Mouse (Mus musculus): ENCODE results near the gene Mmp9. TPM values are rescaled to one million over a fixed set of nuclear protein-coding genes. Genes with fewer than 3 reads are reported as not detected.

The Mmp9 gene
- polyA plus RNA-seq, 1 experiment from 2014 or later: 0.36 TPM

DNA sequence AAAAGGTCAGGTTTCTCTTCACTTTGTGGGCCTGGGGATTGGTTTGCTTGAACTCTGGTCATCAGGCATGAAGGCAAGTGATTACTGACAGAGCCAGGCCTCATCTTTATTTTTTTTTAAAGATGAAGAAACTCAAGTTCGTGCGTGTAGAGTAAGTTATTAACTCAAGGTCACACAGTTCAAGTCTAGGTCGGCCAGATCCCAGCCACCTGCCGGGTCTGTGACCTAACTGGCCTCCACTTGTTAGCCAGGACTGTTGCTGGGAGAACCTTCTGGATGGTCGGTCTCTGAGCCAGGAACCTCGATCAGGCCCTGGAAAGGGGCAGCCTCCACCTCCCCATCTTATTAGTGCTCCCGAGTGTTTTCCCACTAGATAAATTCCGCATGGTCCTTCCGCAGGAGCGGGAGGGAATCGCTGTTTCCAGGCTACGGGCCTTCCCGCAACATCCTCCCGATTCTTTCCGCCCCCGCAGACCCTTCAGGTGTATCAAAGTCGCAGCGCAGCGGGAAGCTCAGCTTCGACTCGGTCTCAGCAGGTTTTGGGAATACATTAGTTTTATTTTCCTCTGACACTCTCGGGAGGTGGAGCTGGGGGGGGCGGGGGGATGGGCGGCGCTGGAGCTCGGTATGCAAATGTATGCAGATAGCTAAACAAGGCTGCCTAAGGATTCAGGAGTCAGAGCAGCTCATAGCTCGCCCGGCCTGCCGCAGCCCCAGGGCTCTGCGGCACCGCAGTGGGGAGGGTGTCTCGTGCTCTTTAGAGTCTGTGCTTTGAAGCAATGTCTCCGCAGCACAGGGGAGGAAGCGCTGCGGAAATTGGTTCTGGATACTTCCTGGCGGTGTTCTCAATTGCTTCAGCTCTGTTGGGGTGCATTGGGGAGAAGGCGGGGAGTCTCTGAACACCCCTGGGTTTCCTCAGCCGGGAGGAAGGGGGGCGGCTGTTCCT, 2.2 kb upstream of the Mmp9 start:
- H3K4me2 ChIP-seq: peak overlapping the region; percentile 71
- WGBS: 3% methylated on average over 39 of the region's 39 CpGs
- peak overlapping the region; percentile 48 for H3K4me3 ChIP-seq
- H3K36me3 ChIP-seq: no peaks in the 10 kb centered on the region
- peak overlapping the region; percentile 65 for H3K9ac ChIP-seq
- H3K9me3 ChIP-seq: no peaks in the 10 kb centered on the region
- peaks cover 80% of the 10 kb centered on the region for H3K27me3 ChIP-seq (replicated peaks)
- no peak for ATAC-seq (ENCODE audit: extremely low read depth, insufficient number of reproducible peaks, low FRiP score, low TSS enrichment)
- H3K4me1 ChIP-seq: peaks cover 19% of the 10 kb centered on the region
- no peak overlapping the region for H3K27ac ChIP-seq (replicated peaks)

DNA sequence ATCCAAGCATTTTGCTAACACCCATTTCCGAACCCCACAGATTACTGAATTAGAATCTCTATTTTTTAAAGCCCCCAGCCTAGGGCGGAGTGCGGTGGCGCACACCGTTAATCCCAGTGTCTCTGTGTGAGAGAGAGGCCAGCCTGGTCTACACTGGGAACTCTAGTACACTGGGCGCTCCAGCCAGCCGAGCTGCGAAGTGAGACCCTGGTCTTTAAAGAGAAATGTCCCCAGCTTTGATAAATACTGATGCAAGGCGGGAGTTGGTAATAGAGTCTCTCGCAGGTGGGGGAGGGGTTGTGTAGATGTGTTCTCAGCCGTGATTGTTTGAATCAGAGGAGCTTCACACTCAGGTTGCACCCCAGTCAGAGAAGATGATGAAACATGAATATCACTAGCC, 1.5 kb upstream of the Mmp9 start:
- H3K4me1 ChIP-seq: peaks cover 19% of the 10 kb centered on the region
- no peaks in the 10 kb centered on the region for H3K9me3 ChIP-seq
- peaks cover 78% of the 10 kb centered on the region for H3K27me3 ChIP-seq (replicated peaks)
- peak overlapping the region; percentile 71 for H3K4me2 ChIP-seq
- peak overlapping the region; percentile 65 for H3K9ac ChIP-seq
- no peaks in the 10 kb centered on the region for H3K36me3 ChIP-seq
- WGBS: 3% methylated on average over 11 of the region's 11 CpGs
- peak overlapping the region; percentile 48 for H3K4me3 ChIP-seq
- ATAC-seq (ENCODE audit: extremely low read depth, insufficient number of reproducible peaks, low FRiP score, low TSS enrichment): no peak
- no peak overlapping the region for H3K27ac ChIP-seq (replicated peaks)

DNA sequence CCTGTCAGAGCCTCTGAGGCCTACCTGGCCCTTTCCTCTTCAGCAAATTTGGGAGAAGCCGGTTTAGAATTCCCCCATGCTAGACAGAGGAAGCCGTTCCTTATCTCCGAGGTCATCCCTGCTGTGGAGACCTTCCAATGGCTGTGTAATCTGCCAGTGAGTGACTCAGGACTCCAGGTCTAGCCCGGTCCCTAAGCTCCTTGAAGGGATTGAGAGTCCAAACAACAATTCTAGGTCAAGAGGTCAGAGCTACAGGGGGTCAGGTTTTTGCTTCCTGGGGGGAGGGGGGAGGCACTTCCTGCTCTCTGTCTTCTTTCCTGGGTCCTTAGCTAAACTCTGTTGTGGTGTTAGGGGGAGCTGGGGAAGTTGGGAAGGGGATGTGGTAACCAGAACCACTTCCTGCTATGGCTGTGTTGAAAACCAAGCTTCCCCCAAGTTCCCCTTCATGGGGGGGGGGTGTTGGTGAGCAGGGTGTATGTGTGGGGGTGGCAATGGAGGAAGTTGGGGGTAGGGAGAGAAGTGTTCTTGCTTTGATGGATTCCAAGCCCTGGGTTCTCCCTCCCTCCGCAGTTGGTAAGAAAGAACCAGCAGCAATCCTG, 2.2 kb downstream of the Mmp9 start:
- Histone ChIP-seq H3K27ac (replicated peaks) (no peak overlapping the region), H3K9ac (no peak overlapping the region), H3K4me3 (no peak overlapping the region), H3K4me2 (no peak overlapping the region), H3K36me3 (no peaks in the 10 kb centered on the region), H3K27me3 (replicated peaks) (peaks cover 73% of the 10 kb centered on the region), H3K9me3 (no peaks in the 10 kb centered on the region), H3K4me1 (peaks cover 19% of the 10 kb centered on the region)
- 10% methylated on average over 5 of the region's 5 CpGs for WGBS
- ATAC-seq (ENCODE audit: extremely low read depth, insufficient number of reproducible peaks, low FRiP score, low TSS enrichment): no peak

DNA sequence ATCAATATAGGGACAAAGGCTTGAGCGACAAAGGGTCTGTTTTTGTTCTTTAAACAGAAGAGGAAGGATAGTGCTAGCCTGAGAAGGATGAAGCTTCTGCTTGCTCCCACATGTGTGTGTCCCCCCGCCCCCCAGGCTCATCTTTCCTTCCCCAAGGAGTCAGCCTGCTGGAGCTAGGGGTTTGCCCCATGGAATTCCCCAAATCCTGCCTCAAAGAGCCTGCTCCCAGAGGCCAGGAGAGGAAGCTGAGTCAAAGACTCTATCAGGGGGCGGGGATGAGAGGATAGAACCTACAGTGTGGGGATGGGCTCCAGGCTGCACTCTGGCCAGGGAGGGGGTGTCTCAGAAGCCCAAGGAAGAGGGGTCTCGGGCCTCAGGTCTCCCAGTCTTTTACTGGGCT, 6.9 kb downstream of the Mmp9 start:
- H3K4me2 ChIP-seq: no peak overlapping the region
- H3K4me1 ChIP-seq: peaks cover 7% of the 10 kb centered on the region
- H3K9ac ChIP-seq: no peak overlapping the region
- no peak for ATAC-seq (ENCODE audit: extremely low read depth, insufficient number of reproducible peaks, low FRiP score, low TSS enrichment)
- H3K27me3 ChIP-seq (replicated peaks): peaks cover 81% of the 10 kb centered on the region
- WGBS: 34% methylated on average over 4 of the region's 4 CpGs
- no peak overlapping the region for H3K27ac ChIP-seq (replicated peaks)
- H3K36me3 ChIP-seq: no peaks in the 10 kb centered on the region
- no peak overlapping the region for H3K4me3 ChIP-seq
- H3K9me3 ChIP-seq: 0 out of 2 replicates have a peak, but pooled peaks cover 3% of the 10 kb centered on the region

DNA sequence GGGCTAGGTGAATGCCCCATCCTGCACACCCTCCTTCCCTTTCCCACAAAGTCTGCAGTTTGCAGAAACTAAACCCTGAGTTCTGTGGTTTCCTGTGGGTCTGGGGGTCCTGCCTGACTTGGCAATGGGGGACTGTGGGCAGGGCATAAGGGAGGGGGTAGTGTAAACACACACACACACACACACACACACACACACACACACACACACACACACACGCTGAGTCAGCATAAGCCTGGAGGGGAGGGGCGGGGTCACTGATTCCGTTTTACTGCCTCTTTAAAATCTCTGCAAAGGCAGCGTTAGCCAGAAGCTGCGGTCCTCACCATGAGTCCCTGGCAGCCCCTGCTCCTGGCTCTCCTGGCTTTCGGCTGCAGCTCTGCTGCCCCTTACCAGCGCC, 7.3 kb downstream of the Mmp9 start:
- no peaks in the 10 kb centered on the region for H3K36me3 ChIP-seq
- H3K4me3 ChIP-seq: no peak overlapping the region
- H3K4me2 ChIP-seq: no peak overlapping the region
- peaks cover 8% of the 10 kb centered on the region for H3K4me1 ChIP-seq
- H3K9me3 ChIP-seq: 0 out of 2 replicates have a peak, but pooled peaks cover 3% of the 10 kb centered on the region
- no peak overlapping the region for H3K27ac ChIP-seq (replicated peaks)
- 9% methylated on average over 7 of the region's 7 CpGs for WGBS
- peaks cover 85% of the 10 kb centered on the region for H3K27me3 ChIP-seq (replicated peaks)
- 0 out of 2 replicates have a peak overlapping the region, but pooled peaks have one; percentile 5 for H3K9ac ChIP-seq
- no peak for ATAC-seq (ENCODE audit: extremely low read depth, insufficient number of reproducible peaks, low FRiP score, low TSS enrichment)

DNA sequence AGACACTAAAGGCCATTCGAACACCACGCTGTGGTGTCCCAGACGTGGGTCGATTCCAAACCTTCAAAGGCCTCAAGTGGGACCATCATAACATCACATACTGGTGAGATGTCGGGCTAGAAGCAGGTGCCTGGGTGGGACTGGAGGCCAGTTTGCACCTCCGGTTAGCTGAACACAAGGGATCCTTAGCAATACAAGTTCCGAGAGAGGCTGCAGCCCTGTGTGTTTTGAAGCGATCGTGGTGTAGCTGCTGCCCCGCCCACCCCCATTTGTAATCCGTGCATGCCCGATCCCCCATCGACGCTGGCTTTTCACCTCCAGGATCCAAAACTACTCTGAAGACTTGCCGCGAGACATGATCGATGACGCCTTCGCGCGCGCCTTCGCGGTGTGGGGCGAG, 8.4 kb downstream of the Mmp9 start:
- H3K4me3 ChIP-seq: peak overlapping the region; percentile 31
- ATAC-seq (ENCODE audit: extremely low read depth, insufficient number of reproducible peaks, low FRiP score, low TSS enrichment): no peak
- 12% methylated on average over 25 of the region's 25 CpGs for WGBS

DNA sequence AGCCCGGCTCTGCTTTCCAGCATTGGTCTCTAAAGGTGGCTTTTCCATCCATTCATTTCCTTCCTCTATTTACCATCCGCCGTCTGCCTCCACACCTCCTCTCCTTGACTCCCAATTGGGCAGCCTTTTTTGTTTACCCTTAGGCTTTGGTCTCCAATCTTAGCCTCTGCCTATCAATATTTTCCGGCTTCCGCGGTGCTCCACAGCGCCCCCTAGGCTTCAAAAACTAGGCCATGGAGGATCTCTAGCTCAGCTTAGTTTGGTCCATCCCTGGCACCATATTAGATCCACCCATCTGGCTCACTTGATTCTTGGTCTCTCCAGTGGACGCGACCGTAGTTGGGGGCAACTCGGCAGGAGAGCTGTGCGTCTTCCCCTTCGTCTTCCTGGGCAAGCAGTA, 9.9 kb downstream of the Mmp9 start:
- peaks cover 14% of the 10 kb centered on the region for H3K4me1 ChIP-seq
- WGBS: 22% methylated on average over 13 of the region's 13 CpGs

More for the DNA sequence above, 8.4 kb downstream of the Mmp9 start:
- no peaks in the 10 kb centered on the region for H3K36me3 ChIP-seq
- peaks cover 92% of the 10 kb centered on the region for H3K27me3 ChIP-seq (replicated peaks)
- peaks cover 14% of the 10 kb centered on the region for H3K4me1 ChIP-seq
- 0 out of 2 replicates have a peak, but pooled peaks cover 3% of the 10 kb centered on the region for H3K9me3 ChIP-seq
- peak overlapping the region; percentile 58 for H3K4me2 ChIP-seq
- no peak overlapping the region for H3K9ac ChIP-seq
- H3K27ac ChIP-seq (replicated peaks): no peak overlapping the region

DNA sequence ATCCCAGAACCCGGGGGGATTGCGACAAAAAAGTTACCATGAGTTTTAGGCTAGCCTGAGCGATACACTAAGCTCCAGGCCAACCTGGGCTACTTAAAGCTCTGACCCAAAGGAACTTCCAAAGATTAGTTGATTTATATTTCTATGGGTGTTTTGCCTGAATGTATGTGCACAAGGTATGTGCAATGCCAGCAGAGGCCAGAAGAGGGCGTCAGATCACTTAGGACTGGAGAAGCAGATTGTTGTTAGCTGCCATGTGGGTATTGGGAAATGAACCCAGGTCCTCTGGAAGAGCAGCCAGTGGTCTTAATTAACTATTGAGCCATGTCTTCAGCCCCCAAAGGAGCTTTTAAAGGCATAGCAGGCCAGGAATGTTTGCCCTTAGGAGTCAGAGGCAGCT, 11.2 kb downstream of the Mmp9 start:
- Histone ChIP-seq H3K27ac (replicated peaks) (no peak overlapping the region), H3K27me3 (replicated peaks) (peaks cover 99% of the 10 kb centered on the region), H3K4me3 (no peak overlapping the region), H3K4me2 (no peak overlapping the region), H3K9me3 (0 out of 2 replicates have a peak, but pooled peaks cover 3% of the 10 kb centered on the region), H3K36me3 (no peaks in the 10 kb centered on the region), H3K4me1 (peaks cover 14% of the 10 kb centered on the region), H3K9ac (no peak overlapping the region)
- no peak for ATAC-seq (ENCODE audit: extremely low read depth, insufficient number of reproducible peaks, low FRiP score, low TSS enrichment)
- 77% methylated on average over 4 of the region's 4 CpGs for WGBS

More for the DNA sequence above, 9.9 kb downstream of the Mmp9 start:
- Histone ChIP-seq H3K9ac (no peak overlapping the region), H3K9me3 (0 out of 2 replicates have a peak, but pooled peaks cover 3% of the 10 kb centered on the region), H3K4me2 (0 out of 2 replicates have a peak overlapping the region, but pooled peaks have one; percentile 4), H3K36me3 (no peaks in the 10 kb centered on the region), H3K4me3 (no peak overlapping the region), H3K27me3 (replicated peaks) (peaks cover 98% of the 10 kb centered on the region), H3K27ac (replicated peaks) (no peak overlapping the region)
- no peak for ATAC-seq (ENCODE audit: extremely low read depth, insufficient number of reproducible peaks, low FRiP score, low TSS enrichment)

DNA sequence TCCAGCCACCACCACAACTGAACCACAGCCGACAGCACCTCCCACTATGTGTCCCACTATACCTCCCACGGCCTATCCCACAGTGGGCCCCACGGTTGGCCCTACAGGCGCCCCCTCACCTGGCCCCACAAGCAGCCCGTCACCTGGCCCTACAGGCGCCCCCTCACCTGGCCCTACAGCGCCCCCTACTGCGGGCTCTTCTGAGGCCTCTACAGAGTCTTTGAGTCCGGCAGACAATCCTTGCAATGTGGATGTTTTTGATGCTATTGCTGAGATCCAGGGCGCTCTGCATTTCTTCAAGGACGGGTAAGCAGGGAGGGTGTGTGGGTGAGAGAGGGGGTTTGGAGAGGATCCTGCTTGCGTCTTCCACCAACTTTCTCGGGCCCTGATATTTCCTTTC, 11.9 kb downstream of the Mmp9 start:
- Histone ChIP-seq H3K27me3 (replicated peaks) (peaks cover 97% of the 10 kb centered on the region), H3K4me1 (peaks cover 14% of the 10 kb centered on the region), H3K27ac (replicated peaks) (no peak overlapping the region), H3K36me3 (no peaks in the 10 kb centered on the region), H3K4me3 (no peak overlapping the region), H3K9ac (no peak overlapping the region), H3K9me3 (0 out of 2 replicates have a peak, but pooled peaks cover 3% of the 10 kb centered on the region), H3K4me2 (no peak overlapping the region)
- no peak for ATAC-seq (ENCODE audit: extremely low read depth, insufficient number of reproducible peaks, low FRiP score, low TSS enrichment)
- 44% methylated on average over 13 of the region's 13 CpGs for WGBS

DNA sequence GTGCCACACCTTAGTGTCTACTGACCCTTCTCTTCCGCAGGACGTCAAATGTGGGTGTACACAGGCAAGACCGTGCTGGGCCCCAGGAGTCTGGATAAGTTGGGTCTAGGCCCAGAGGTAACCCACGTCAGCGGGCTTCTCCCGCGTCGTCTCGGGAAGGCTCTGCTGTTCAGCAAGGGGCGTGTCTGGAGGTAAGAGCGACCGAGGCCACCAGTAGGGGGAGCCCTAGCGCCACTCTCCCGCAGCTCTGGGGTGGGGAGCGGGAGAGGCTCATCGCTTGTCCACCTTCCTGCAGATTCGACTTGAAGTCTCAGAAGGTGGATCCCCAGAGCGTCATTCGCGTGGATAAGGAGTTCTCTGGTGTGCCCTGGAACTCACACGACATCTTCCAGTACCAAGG, 12.6 kb downstream of the Mmp9 start:
- no peak overlapping the region for H3K9ac ChIP-seq
- peak overlapping the region; percentile 51 for H3K4me2 ChIP-seq
- H3K9me3 ChIP-seq: 0 out of 2 replicates have a peak, but pooled peaks cover 3% of the 10 kb centered on the region
- H3K4me1 ChIP-seq: peaks cover 14% of the 10 kb centered on the region
- peak overlapping the region; percentile 4 for H3K4me3 ChIP-seq
- H3K27ac ChIP-seq (replicated peaks): no peak overlapping the region
- no peaks in the 10 kb centered on the region for H3K36me3 ChIP-seq
- ATAC-seq (ENCODE audit: extremely low read depth, insufficient number of reproducible peaks, low FRiP score, low TSS enrichment): no peak
- 2% methylated on average over 21 of the region's 21 CpGs for WGBS
- H3K27me3 ChIP-seq (replicated peaks): peaks cover 95% of the 10 kb centered on the region

DNA sequence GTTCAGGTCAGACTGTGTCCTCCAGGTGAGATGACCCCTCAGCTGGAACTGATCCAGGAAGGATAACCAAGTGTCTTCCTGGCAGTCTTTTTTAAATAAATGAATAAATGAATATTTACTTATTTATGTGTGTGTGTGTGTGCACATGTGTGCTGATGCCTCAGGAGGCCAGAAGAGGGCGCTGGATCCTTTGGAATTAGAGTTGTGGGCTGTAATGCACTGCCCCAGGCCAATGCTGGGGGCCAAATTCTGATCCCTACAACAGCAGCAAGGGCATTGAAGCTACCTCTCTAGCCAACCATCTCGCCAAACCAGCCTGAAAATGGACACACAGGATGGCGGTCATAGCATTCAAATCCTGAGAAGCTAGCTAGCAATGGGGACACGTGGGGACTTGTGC, 15.1 kb downstream of the Mmp9 start:
- Histone ChIP-seq H3K27me3 (replicated peaks) (peaks cover 76% of the 10 kb centered on the region), H3K4me1 (peaks cover 14% of the 10 kb centered on the region), H3K4me3 (no peak overlapping the region), H3K9ac (no peak overlapping the region), H3K4me2 (no peak overlapping the region), H3K9me3 (0 out of 2 replicates have a peak, but pooled peaks cover 3% of the 10 kb centered on the region), H3K36me3 (no peaks in the 10 kb centered on the region), H3K27ac (replicated peaks) (no peak overlapping the region)
- ATAC-seq (ENCODE audit: extremely low read depth, insufficient number of reproducible peaks, low FRiP score, low TSS enrichment): no peak
- 64% methylated on average over 4 of the region's 4 CpGs for WGBS

All from heart, embryonic 13.5 days (tissue).